Mouse (Mus musculus): Measurements from ENCODE around the gene Zbp1. TPM values are rescaled to one million over a fixed set of nuclear protein-coding genes. Genes with fewer than 3 reads are reported as not detected.

The Zbp1 gene
- 58.1 and 68.4 TPM in 2 replicates for polyA plus RNA-seq (2012; ENCODE audit: insufficient read depth, insufficient read length, missing spikeins)

- TF ChIP-seq POLR2A (IDR thresholded peaks at IDR 0.05; ENCODE audit: borderline replicate concordance, low read depth, low read length) = no peak
- TF ChIP-seq CTCF (IDR thresholded peaks at IDR 0.05; ENCODE audit: low read depth, low read length) = no peak
- H3K27ac ChIP-seq (ENCODE audit: insufficient read depth, low read depth, low read length) = no peak within 1 kb of the TSS
Measured at GRCm38 (mm10) chr2:173218416-173219141, at the start of gene Zbp1. TSS of gene Zbp1 (minus strand) at chr2:173218923.

GRCm38 (mm10) chr2:173267562-173267961 lies 48.8 kb upstream of the Zbp1 start:
- no peak for TF ChIP-seq POLR2A (IDR thresholded peaks at IDR 0.05; ENCODE audit: borderline replicate concordance, low read depth, low read length)
- Histone ChIP-seq H3K27ac (ENCODE audit: insufficient read depth, low read depth, low read length) (no peak overlapping the region), H3K4me1 (ENCODE audit: control insufficient read depth, insufficient read depth, low read length) (peaks cover 7% of the 10 kb centered on the region; the same call in 1 of the 2 replicates), H3K4me3 (ENCODE audit: insufficient read depth, low read length) (no peak overlapping the region)

More at GRCm38 (mm10) chr2:173218416-173219141, at the start of gene Zbp1:
- Histone ChIP-seq H3K4me1 (ENCODE audit: control insufficient read depth, insufficient read depth, low read length) (peaks cover 9% of the 10 kb centered on the region), H3K4me3 (ENCODE audit: insufficient read depth, low read length) (peak within 1 kb of the TSS; percentile 35)

DNA sequence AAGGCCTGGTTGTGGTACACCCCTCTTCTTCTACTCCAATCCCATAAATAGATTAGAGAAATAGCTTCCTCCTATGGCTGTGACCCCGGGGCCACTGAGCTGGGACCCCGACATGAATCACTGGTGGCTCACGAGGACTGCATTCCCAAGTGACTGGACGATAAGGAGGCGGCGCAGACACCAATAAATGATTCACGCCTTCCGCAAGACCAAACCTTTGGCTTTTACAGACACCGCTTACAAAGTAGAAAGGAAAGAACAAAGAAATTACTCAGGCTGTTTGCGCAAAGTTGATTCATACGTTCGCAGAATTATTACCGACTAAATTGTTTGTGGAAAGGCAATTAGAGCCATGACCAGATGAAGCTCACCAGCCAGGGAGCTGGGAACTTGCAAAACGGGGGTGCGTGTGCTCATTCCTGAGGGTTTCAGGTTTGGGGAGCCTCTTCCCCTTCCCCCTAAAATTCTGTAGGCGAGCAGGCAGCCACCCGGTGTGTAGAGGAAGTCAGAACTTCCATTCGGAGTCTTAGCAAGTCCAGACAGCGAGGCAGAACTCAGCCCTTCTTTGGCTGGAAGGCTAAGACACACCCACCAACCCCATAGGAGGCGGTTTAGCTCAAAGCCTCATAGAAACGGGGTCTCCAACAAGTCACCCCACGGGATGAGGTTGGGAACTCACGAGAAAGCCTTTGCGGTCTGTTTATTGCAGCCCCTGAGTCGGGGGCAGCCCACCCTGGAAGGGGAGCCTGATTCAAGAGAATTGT lies 47.8 kb upstream of the Zbp1 start:
- peak overlapping the region; percentile 36 for H3K4me3 ChIP-seq (ENCODE audit: insufficient read depth, low read length)
- TF ChIP-seq POLR2A (IDR thresholded peaks at IDR 0.05; ENCODE audit: borderline replicate concordance, low read depth, low read length) (no peak), CTCF (IDR thresholded peaks at IDR 0.05; ENCODE audit: low read depth, low read length) (no peak)
- peaks cover 7% of the 10 kb centered on the region; the same call in 1 of the 2 replicates for H3K4me1 ChIP-seq (ENCODE audit: control insufficient read depth, insufficient read depth, low read length)
- no peak overlapping the region for H3K27ac ChIP-seq (ENCODE audit: insufficient read depth, low read depth, low read length)

- Histone ChIP-seq H3K4me1 (ENCODE audit: control insufficient read depth, insufficient read depth, low read length) (peaks cover 7% of the 10 kb centered on the region; the same call in 1 of the 2 replicates), H3K4me3 (ENCODE audit: insufficient read depth, low read length) (no peak overlapping the region), H3K27ac (ENCODE audit: insufficient read depth, low read depth, low read length) (no peak overlapping the region)
- TF ChIP-seq CTCF (IDR thresholded peaks at IDR 0.05; ENCODE audit: low read depth, low read length) (no peak), POLR2A (IDR thresholded peaks at IDR 0.05; ENCODE audit: borderline replicate concordance, low read depth, low read length) (no peak)
Measured at GRCm38 (mm10) chr2:173265468-173266265, 46.9 kb upstream of the Zbp1 start.

GRCm38 (mm10) chr2:173264467-173265128 lies 45.9 kb upstream of the Zbp1 start:
- Histone ChIP-seq H3K4me3 (ENCODE audit: insufficient read depth, low read length) (no peak overlapping the region), H3K4me1 (ENCODE audit: control insufficient read depth, insufficient read depth, low read length) (peaks cover 7% of the 10 kb centered on the region; the same call in 1 of the 2 replicates), H3K27ac (ENCODE audit: insufficient read depth, low read depth, low read length) (no peak overlapping the region)
- no peak for TF ChIP-seq POLR2A (IDR thresholded peaks at IDR 0.05; ENCODE audit: borderline replicate concordance, low read depth, low read length)
- TF ChIP-seq CTCF (IDR thresholded peaks at IDR 0.05; ENCODE audit: low read depth, low read length) = no peak

DNA sequence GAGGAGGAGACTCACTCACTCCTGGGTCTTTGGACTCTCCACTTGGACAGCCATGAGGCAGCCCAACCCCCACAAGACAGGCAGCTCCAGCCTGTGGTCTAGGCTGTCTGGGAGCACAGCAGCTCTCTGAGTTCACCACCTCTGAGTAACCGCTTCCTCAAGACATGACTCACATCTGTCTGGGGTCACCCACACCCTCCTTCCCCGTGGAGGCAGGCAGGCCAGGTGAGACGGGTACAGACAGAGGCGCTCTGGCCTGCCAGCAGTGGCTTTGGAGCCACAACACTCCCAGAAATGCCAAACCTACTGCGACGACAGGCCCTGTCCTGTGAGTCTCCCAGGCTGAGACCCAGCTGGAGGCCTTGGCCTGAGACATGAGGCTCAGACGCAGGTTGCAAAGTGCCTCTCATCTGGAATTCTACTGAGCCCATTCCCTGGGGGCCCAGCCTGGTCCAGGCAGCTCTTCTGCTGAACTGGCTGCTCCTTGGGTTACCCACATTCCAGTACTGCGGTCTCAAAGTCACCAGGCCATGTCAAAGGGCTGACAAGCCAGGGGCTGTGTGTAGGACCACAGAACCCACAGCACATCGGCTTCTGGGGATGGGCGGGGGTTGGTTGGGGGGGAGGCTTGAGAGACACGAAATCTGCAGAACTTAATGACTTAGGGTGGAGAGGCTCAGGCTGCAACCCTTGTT lies 45.1 kb upstream of the Zbp1 start:
- no peak overlapping the region for H3K27ac ChIP-seq (ENCODE audit: insufficient read depth, low read depth, low read length)
- no peak overlapping the region for H3K4me3 ChIP-seq (ENCODE audit: insufficient read depth, low read length)
- TF ChIP-seq POLR2A (IDR thresholded peaks at IDR 0.05; ENCODE audit: borderline replicate concordance, low read depth, low read length) = no peak
- TF ChIP-seq CTCF (IDR thresholded peaks at IDR 0.05; ENCODE audit: low read depth, low read length) = no peak

DNA sequence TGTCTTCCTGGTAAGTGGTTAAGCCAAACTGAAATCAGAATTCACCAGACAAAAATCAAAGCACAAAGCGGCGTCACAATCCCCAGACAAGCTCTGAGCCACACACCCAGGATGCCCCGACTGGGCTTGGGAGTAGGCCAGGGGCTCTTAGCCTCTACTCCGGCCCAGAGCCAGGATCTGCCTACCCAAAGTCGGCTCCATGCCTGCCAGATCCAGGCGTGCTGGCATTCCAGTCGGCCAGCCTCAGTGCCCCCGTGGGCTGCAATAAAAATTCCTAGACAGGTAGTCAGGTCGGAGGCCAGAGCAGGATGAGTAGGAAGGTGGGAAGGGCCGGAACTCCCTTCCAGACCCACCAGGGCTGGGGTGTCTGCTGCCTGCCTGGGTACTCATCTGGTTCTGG lies 42.8 kb upstream of the Zbp1 start:
- TF ChIP-seq POLR2A (IDR thresholded peaks at IDR 0.05; ENCODE audit: borderline replicate concordance, low read depth, low read length) = no peak
- no peak for TF ChIP-seq CTCF (IDR thresholded peaks at IDR 0.05; ENCODE audit: low read depth, low read length)
- Histone ChIP-seq H3K4me1 (ENCODE audit: control insufficient read depth, insufficient read depth, low read length) (peaks cover 15% of the 10 kb centered on the region), H3K27ac (ENCODE audit: insufficient read depth, low read depth, low read length) (no peak overlapping the region), H3K4me3 (ENCODE audit: insufficient read depth, low read length) (no peak overlapping the region)

More for the DNA sequence above, 45.1 kb upstream of the Zbp1 start:
- H3K4me1 ChIP-seq (ENCODE audit: control insufficient read depth, insufficient read depth, low read length) = peaks cover 7% of the 10 kb centered on the region; the same call in 1 of the 2 replicates

DNA sequence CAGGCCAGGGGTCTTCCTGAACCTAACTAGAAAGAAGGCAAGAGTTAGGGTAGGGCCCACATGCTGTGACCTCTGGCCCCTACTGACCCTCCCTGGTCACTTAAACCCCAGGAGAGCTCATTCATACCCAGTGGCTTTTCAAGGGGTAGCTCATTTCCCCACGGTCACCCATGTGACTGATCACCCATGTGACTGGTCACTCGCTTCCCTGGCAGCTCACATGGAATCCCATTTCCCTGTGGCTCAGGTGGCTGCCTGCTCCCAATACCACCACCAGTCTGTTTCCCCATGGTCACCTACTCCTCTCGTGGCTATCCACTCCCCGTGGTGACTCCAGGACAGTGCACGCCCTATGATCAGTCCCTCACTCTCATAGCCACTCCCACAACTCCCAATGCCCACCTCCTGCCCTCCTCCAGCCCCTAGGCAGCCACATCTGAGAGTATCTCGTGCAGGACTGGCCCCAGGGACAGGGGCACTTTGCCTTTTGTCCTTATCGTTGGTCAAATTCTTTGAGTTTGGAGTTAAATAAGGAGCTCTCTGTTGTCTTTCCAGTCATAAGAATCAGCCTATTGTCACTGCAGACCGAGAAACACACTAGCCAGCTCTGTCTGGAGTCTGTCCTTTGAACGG lies 39.9 kb upstream of the Zbp1 start:
- TF ChIP-seq CTCF (IDR thresholded peaks at IDR 0.05; ENCODE audit: low read depth, low read length) (no peak), POLR2A (IDR thresholded peaks at IDR 0.05; ENCODE audit: borderline replicate concordance, low read depth, low read length) (no peak)
- H3K27ac ChIP-seq (ENCODE audit: insufficient read depth, low read depth, low read length) = no peak overlapping the region
- peaks cover 11% of the 10 kb centered on the region for H3K4me1 ChIP-seq (ENCODE audit: control insufficient read depth, insufficient read depth, low read length)
- H3K4me3 ChIP-seq (ENCODE audit: insufficient read depth, low read length) = no peak overlapping the region

All from bone marrow macrophage, adult 2 months (primary cell).